Mouse (Mus musculus) thymus, postnatal 25 days (tissue): Measurements from ENCODE around the gene Ksr1.

Experiments used
- DNase-seq: peaks from one replicate; pipeline ENCODE4 v3.0.0; 2022

The Ksr1 gene

GRCm38 (mm10) chr11:79122556-79122955, 23.7 kb downstream of the Ksr1 start:
- no peak for DNase-seq

DNA sequence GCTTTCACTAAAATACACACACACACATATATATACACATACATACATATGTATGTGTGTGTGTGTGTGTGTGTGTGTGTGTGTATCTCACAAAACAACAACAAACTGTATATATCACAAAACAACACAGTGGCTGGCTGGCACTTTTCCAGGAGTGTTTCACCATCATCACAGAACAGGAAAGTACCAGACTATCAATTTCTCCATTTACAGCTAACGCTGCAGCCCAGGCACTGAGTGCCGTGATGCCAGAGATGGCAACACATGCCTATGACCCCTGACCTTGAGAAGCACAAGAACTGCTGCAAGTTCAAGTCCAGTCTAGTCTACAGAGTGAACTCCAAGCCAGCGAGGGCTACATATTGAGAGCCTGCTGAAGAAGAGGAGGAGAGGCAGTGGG, 26.1 kb downstream of the Ksr1 start:
- DNase-seq, result no peak

DNA sequence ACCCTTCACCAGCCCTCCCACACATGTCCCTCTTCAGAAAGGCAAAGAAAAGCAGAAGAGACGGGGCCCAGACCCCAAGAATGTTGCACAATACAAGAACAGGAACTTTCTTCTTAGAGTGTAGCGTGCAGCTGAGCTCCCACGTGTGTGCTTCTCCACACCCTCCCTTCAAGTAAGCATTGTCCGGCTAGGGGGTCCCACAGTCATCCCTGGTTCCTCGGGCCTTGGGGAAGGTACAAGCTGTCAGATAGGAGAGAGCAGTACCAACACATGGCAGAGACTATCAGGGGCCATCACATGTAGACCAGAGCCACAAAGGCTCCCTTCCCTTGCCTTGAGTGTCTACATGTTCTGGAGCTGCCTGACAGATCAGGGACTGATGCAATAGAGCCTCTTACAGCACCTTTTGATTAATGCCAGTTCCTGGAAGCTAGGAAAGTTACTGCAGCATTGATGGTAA, 27.3 kb downstream of the Ksr1 start:
- DNase-seq, result no peak

DNA sequence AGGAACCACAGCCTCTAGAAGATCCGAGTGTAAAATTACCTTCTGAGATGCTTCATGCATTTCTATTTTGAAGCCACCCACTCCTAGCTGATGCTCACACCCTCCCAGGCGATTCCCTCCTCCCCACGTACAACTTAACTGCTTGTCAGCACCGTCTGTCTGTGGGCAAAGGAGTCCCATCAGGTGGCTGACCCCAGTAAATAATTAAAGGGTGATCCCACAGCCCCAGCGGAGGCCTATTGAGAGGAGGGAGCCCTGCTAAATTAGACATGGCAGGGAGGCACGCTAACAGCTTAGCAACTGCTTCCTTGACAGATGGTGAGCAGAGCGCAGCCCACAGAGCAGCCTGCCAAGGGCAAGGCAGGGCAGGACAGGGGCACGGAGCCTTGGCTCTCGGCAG, 29.5 kb downstream of the Ksr1 start:
- DNase-seq, result no peak

DNA sequence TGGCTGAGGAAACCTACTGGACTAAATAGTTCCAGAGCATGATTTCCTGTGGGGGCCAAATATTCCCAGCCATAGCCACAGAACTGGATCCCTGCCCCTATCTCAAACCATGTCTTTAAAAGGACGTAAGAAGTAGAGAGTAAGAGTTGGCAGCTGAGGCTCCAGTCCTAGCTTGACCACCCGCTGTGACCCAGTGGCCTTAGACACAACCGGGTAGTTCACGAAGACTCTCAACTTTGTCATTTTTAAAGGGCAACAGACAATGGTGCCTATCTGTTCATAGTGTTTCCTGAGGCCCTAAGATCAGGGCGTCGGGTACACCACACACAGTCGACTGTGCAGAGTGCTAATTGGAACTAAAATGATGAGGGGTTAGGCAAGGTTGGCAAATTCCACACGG, 30.5 kb downstream of the Ksr1 start:
- no peak for DNase-seq

DNA sequence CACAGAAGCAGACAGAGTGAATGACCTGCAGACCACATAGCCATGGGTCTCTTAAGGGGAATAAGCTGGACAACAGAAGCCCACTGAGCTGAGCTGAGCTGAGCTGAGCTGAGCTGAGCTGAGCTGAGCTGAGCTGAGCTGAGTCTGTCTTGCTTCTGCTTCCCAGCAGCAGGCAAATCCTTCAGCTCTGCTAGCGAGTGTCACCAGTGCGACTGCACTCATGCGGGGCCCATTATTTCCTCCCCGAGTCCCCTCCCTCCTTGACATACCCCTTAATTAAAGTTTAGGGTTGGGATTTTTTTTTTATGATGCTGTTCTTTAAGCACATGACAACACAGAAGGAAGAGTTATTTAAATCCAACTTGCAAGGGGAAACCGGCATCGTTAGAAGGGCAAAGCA, 32.1 kb downstream of the Ksr1 start:
- no peak for DNase-seq

GRCm38 (mm10) chr11:79113397-79113796, 32.8 kb downstream of the Ksr1 start:
- no peak for DNase-seq

DNA sequence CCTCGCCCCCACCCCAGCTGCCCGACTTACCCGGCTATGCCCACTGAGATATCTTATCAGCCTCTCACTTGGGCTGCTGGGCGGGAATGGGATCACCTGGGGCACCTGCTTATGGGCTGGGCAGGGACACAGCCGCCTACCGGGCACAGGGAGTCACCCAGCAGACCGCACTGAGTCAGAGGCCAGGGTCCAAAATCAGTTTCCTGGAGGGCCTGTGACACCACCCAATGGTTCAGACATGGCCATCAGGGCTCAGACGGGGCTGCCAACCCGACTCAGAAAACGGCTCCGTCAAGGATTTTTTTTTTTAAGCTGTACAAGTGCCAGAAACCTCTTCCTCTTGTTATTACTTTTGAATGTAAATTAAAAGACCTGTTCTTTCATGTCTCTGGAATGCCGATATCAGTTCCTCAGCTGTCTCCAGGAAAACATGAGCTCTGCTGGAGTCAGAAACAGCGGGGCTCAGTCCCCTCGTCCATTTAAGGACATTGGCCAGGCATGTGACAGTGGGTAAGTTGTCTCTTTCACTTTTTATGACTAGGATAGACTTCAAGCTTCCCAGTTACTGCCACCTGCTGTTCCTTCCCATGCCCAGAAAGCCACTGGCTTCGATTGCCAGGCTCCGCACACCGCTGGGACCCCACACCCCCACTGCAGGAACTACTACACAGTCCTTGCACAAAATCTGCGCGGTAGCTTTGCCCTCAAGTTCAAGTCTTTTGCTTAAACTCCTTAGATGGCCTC, 33.5 kb downstream of the Ksr1 start:
- DNase-seq, result no peak

DNA sequence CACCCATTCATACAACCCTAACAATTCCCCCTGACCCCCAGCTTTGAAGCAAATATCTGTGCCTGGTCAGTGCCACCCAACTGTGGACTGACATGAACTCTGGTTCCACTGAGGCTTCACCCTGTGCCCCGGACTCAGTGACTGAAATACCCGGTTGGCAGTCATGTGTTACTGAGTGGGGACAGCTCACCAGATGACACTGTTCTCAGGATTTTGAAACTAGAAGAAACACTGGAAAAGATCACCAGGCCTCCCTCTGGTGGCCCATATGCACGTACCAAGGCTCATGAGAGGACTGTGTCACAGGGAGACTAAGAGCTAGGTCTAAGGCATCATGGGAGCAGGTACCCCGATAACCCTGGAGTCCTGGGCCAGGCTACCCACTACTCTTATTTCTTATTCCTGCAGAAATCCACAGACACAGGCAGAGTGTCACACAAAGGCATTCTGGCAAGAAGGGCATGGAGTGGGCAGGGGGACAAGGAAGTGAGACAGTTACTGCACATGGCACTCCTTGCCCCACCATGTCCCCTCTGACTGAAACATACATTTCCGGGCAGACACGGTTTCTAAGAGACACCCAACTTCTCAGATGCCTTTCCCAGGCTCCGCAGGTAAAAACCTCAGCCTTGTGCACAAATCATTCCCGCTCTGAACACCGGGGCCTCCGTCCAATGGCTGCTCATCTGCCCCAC, 34.2 kb downstream of the Ksr1 start:
- no peak for DNase-seq

DNA sequence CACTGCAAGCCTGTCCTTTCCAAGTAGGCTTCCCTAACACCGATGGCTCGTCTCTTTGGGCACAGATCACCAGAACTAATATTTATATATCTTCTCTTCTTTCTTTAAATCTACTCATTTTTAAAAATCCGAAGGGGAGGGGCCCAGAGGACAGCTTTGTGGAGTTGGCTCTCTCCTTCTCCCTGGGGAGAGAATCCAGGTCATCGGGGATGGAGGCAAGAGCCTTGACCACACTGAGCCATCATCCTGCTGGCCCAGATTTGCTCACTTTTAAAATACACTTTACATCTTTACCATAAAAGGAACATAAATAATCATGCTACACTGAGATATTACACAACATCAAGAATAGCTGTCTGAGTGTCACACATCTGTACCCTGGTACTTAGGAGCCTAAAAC, 35.8 kb downstream of the Ksr1 start:
- no peak for DNase-seq

DNA sequence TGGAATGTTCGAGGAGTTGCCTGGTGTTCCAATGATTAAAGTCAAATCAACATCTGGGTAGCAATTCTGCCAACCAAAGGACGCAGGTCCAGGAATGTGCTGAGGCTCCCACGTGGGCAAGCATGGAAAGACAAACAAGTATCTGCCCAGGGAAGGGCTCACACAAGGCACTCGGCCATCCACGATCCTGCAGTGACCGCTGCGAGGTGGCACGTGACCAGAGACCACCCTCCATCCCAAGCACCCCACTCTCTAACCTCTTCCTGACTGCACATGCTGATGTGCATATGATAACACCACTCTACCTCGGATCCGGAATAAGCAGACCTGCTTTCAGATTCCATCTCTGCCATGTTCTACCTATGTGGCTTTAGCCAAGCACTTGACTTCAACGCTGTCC, 38.3 kb downstream of the Ksr1 start:
- no peak for DNase-seq

GRCm38 (mm10) chr11:79104998-79105397, 41.2 kb downstream of the Ksr1 start:
- no peak for DNase-seq

- DNase-seq, result no peak
Observed at GRCm38 (mm10) chr11:79104538-79104937, 41.7 kb downstream of the Ksr1 start.

GRCm38 (mm10) chr11:79104096-79104495, 42.1 kb downstream of the Ksr1 start:
- DNase-seq, result no peak

DNA sequence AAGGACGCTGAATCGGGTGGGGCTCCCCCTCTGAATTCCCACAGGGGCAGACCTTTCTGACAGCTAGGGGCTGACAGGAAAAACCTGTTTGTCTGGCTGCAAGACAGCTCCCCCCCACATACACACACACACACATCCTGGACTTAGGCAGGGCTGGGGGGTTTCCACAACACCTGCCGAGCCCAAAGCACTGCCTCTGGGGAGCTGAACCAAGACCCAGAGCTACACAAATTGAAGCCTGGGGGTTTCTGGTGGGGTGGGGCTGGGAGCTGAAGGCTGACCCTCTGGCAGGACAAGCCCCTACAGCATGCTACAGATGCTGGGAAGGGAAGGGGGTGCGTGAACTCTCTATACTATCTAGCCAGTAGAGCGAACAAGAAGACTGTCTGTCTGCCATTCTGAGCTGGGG, 42.7 kb downstream of the Ksr1 start:
- no peak for DNase-seq

DNA sequence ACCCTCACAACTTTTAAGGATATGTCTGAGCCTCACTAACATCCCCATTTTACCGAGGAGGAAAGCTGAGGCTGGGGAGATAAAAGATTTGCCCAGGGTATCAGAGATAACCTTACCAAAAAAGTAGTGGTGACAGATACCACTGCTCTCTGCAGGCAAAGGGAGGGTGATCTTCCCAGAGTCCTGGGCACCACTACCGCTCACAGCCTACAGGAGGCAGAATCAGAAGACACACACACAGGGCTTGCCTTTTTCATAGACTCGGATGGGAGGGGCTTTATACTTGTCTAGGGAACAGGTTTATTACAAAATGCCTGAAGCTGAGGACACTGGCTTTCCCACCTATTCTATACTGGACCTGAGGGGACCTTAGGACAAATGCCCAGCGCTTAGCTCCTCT, 43.9 kb downstream of the Ksr1 start:
- no peak for DNase-seq

DNA sequence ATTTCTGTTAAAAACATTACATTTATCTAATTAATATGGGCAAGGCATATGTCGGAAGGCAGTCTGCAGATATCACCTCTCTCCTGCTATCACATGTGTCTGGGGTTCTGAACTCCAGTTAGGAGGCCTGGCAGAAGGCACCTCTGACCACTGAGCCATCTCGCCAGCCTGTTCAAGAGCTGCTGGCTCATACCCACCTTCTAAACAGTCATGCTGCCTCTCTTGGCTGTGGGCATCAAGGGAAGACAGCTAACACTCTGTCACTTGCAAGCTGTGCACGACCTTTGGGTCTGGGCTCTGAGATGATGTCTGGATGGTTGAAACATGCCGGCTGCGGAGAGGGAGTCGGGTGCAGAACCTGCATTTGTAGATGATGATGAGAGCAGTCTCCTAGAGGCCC, 44.6 kb downstream of the Ksr1 start:
- DNase-seq, result no peak

DNA sequence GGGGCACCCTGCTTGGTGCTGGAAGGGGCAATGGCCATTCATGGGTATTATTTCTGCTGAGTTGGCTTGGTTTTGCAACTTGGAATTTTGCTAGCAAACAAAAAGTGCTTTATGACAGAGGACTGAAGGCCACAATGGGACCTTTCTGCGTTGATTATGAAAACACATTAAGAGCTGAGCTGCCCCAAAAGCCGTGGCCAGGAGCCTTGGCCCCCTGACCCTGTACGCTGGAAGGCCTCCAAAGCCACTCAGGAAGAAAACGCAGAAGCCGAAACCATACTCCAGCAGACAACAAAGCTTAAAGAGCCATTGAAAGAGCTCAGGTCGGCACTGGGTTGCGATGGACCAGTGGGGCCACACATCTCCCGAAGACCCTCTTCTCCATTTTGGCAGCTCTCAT, 47.2 kb downstream of the Ksr1 start:
- DNase-seq, result no peak

DNA sequence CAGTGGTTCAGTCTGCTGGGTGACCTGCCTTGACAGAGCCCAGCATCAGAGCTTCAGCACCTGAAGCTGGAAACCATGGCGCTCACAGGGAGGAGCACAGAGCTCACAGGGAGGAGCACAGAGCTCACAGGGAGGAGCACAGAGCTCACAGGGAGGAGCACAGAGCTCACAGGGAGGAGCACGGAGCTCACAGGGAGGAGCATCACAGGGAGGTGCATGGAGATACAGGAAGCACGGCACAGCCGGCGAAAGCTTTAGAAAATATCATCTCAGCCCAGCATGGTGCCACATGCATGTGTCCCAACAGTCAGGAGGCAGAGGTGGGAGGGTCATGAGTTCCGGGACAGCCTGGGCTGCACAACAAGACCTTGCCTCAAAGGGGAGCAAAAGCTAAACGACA, 48.5 kb downstream of the Ksr1 start:
- DNase-seq, result no peak

DNA sequence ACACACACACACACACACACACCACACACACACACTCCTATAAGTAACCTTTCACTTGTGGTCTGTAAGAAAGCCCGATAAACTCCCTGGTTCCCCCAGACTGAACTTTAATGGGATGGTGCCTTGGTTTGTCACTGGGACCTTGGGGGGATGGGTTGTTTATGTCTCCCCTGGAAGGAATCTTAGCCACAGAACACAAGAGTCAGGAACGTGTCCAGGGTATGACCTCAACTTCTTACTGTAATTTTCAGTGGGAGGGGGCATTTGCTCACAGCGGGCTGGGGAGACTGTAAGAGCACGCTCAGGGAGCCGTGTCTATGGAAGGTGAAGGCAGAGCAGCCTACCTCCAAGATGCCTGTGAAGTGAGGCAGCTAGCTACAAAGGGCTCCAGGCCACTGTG, 49.5 kb downstream of the Ksr1 start:
- DNase-seq, result no peak

GRCm38 (mm10) chr11:79095713-79096112, 50.5 kb downstream of the Ksr1 start:
- no peak for DNase-seq

GRCm38 (mm10) chr11:79094727-79095126, 51.5 kb downstream of the Ksr1 start:
- no peak for DNase-seq

GRCm38 (mm10) chr11:79093986-79094695, 52.1 kb downstream of the Ksr1 start:
- DNase-seq, result no peak

DNA sequence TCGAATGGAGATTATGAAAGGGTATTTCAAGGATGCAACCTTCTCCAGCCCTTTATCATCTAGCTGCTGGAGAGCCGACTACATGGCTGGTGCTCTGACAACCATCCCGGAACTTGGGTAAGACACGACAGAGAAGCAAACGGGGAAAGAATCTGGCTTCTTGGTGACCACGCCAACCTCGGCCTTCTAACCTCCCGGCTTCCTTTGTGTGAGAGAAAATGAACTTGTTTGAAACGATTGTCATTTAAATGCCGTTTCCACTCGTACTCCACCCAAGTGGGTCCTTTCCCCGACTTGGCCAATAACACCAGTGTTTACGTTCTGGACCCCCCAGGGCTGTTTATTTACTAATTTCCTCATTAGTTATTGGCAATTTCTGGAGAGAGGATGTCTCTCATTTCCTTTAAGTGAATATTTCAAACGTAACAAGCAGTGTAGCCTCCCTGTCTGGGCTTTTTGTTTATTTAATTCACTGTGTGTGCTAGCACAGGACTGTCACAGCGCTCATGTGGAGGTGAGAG, 52.8 kb downstream of the Ksr1 start:
- no peak for DNase-seq
